Mouse (Mus musculus) megakaryocyte, embryonic 14.5 days (primary cell): ENCODE results near the gene Cyp8b1. TPM values are rescaled to one million over a fixed set of nuclear protein-coding genes. Genes with fewer than 3 reads are reported as not detected.

Source experiments
- H3K27me3 ChIP-seq: replicated peaks from 2 replicates; pipeline ENCODE3; 2012; ENCODE audit warnings: inconsistent platforms
- H3K36me3 ChIP-seq: replicated peaks from 2 replicates; pipeline ENCODE3; 2012; ENCODE audit warnings: low read length, inconsistent platforms, mixed read lengths
- H3K4me1 ChIP-seq: 2 replicates; pipeline ENCODE4 v1.6.1; 2012; ENCODE audit warnings: inconsistent platforms
- H3K4me3 ChIP-seq: replicated peaks from 2 replicates; pipeline ENCODE3; 2012; ENCODE audit warnings: moderate library complexity, mild to moderate bottlenecking, inconsistent platforms
- H3K9me3 ChIP-seq: 2 replicates; pipeline ENCODE4 v1.6.1; 2012; ENCODE audit warnings: inconsistent platforms
- FLI1 ChIP-seq: IDR thresholded peaks from 2 replicates; pipeline ENCODE4 v1.6.1; 2012; ENCODE audit warnings: low read length, inconsistent platforms, mixed read lengths
- GATA1 ChIP-seq: IDR thresholded peaks from 3 replicates; pipeline ENCODE4 v1.6.1; 2012; ENCODE audit warnings: mixed read lengths, low read length, inconsistent platforms, borderline replicate concordance
- polyA plus RNA-seq: library from polyadenylated mRNA; stranded (reverse); fragments of >175 nt; gene quantifications from 2 replicates; pipeline ENCODE4 v1.2.3, GENCODE M21; 2012; ENCODE audit warnings: low replicate concordance; ENCODE audit not compliant: insufficient read depth

Gene Cyp8b1
- polyA plus RNA-seq, 1 experiment: not detected

DNA sequence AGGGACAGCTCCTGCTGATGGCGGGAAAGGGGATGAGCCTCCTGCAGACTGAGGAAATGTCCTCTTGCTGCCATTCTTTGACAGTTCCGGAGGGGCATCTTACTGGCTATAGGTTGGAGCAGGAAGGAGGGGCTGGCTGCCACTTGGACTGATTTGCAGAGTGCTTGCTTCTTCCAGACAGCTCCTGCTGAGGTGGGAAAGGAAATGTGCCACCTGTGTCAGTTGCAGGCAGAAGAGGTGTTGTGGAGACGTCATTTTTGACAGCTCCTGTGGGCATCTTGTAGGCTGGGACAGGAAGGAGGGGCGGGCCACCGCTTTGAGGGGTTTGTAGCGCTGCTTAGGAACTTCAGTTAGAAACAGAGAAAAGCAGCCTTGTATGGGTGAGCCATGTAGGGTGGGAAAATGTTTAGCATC is 21.4 kb upstream of the Cyp8b1 start:
- Histone ChIP-seq H3K4me1 (peaks cover 29% of the 10 kb centered on the region), H3K9me3 (peaks cover 2% of the 10 kb centered on the region; the same call in 1 of the 2 replicates), H3K36me3 (no peaks in the 10 kb centered on the region), H3K4me3 (peak overlapping the region; percentile 90), H3K27me3 (peaks cover 32% of the 10 kb centered on the region)
- no peak for TF ChIP-seq FLI1
- no peak for TF ChIP-seq GATA1

DNA sequence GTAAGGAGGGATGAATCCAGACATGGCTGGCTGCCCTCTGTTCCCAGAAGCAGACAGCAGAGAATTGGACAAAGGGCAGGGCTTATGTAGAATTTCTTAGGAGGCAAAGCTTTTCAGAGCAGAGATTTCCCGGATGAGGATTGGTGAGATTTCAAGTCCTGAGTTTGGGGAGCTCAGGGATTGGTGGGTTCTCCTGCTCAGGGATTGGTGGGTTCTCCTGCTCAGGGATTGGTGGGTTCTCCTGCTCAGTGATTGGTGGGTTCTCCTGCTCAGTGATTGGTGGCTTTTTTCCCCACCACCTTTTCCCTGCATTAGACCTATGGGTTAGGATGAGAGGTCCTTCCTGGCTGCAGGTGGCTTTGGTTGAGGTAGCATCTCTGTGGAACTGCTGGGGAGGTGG is 20.8 kb upstream of the Cyp8b1 start:
- H3K36me3 ChIP-seq: no peaks in the 10 kb centered on the region
- no peak overlapping the region for H3K4me3 ChIP-seq
- H3K9me3 ChIP-seq: peaks cover 7% of the 10 kb centered on the region
- TF ChIP-seq FLI1 (no peak), GATA1 (no peak)
- H3K4me1 ChIP-seq: peaks cover 29% of the 10 kb centered on the region
- peaks cover 36% of the 10 kb centered on the region for H3K27me3 ChIP-seq

DNA sequence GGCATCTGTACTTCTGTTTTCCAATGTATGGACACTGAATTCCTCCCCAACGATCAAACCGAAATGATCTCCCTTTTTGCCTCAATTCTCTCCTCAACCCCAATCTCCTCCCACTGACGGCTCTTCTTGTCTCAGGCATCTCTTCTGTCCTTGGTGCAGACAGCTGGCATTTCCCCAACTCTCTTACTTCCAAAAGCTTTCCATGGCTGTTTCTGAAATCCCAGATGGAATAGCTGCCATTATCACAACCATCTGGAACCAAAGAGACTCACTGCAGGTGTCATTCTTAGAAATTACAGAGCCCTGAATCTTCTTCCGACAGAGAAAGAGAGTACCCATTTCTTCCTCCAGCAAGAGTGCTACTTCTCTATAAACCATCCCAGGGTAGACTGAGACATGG is 18.8 kb upstream of the Cyp8b1 start:
- Histone ChIP-seq H3K9me3 (peaks cover 9% of the 10 kb centered on the region), H3K36me3 (no peaks in the 10 kb centered on the region), H3K4me3 (no peak overlapping the region), H3K4me1 (peaks cover 29% of the 10 kb centered on the region), H3K27me3 (peaks cover 36% of the 10 kb centered on the region)
- TF ChIP-seq GATA1: no peak

DNA sequence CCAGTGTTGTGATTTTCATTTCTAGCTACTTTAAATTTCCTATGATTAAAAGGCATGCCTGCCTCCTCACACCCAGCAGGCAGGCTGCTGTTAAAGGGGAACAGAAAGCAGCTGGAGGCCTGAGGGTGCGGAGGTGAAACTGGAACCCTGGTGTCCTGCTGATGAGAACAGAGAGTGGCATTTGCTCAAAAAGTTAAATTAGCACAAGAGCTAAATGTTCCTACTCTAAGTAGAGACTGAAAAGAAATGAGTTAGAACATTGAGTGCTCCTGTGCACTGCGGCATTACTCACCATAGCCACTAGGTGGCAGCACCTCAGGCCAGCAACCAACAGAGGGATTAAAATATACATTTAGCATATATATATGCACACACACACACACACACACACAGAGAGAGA is 12.4 kb upstream of the Cyp8b1 start:
- TF ChIP-seq FLI1 (no peak), GATA1 (no peak)
- Histone ChIP-seq H3K4me1 (peaks cover 37% of the 10 kb centered on the region), H3K4me3 (no peak overlapping the region), H3K36me3 (no peaks in the 10 kb centered on the region), H3K9me3 (peaks cover 9% of the 10 kb centered on the region), H3K27me3 (peaks cover 34% of the 10 kb centered on the region)

DNA sequence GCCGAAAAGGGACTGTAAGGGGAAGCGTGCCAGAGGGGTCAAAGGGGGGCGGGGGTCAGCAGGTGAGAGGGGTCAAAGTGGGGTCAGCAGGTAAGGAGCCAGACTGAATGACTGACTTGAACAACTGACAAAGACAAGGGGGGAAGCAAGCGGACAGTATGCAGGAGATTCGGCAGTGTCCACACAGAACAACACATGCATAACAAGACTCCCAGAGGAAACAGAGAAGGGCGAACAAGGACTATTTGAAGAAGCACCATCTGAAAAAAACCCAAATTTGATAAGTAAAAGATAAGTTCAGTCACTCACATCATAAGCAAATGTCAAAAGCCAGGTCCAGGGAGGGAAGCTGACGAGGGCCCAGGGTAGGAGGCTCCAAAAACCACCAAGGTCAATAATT is 11.6 kb upstream of the Cyp8b1 start:
- H3K36me3 ChIP-seq: no peaks in the 10 kb centered on the region
- peaks cover 29% of the 10 kb centered on the region for H3K4me1 ChIP-seq
- peaks cover 9% of the 10 kb centered on the region for H3K9me3 ChIP-seq
- H3K27me3 ChIP-seq: peaks cover 35% of the 10 kb centered on the region
- TF ChIP-seq GATA1 (no peak), FLI1 (no peak)
- no peak overlapping the region for H3K4me3 ChIP-seq

DNA sequence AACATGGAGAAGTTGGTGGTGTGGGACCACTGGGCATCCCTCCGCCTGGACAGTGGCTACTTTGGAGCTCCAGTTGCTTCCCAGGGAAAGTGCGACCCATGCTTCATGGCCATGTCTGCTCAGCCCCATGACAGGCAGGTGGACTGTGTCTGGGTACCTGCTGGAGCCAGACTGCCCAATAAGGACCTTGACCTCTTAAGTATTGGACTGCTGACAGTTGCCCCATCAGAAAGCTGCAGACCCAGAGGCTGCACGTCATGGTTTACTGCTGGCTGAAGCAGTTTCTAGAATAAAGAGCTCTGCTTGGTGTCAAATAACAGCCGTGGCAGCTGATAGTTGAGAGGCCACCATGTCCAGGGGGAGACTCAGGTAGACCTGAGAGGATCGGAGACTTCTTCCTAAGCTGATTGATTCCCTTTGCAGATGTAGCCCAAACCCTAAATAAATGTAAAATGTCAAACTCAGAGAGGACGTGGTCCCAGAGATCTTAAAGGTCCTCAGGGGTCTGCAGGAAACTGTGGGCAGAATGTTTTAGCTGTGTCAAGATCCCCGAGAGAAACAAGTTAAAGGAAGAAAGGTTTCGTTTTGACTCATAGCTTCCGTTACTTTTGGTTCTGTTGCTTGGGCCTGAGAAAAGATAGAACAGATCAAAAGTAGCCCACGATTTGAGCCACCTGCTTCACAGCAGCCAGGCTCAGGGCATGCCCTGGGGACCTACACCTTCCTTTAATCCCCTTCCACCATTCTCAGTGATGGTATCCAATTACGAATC is 10.7 kb upstream of the Cyp8b1 start:
- H3K4me1 ChIP-seq: peaks cover 29% of the 10 kb centered on the region
- H3K9me3 ChIP-seq: peaks cover under 1% of the 10 kb centered on the region
- TF ChIP-seq FLI1: no peak
- no peak for TF ChIP-seq GATA1
- peak overlapping the region; percentile 28 for H3K4me3 ChIP-seq
- H3K27me3 ChIP-seq: peaks cover 32% of the 10 kb centered on the region
- H3K36me3 ChIP-seq: no peaks in the 10 kb centered on the region

DNA sequence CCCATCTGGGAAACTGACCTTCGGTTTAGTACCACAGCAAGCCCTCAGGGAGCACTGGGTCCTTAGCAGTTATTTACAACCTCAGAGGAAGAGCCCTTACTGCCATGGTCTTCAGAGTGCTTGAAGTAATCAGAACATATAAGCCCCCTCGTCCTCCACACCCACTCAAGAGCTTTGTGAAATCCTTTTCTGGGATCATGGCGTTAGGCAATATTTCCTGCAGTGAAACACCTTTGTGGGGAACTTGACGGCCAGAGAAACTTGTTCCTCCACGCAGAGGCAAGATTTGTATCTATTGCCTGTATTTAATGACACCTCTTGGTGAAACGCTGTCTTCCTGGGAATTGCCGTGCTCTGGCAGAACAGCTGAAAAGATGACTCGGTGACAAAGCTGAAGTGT is 9.9 kb upstream of the Cyp8b1 start:
- Histone ChIP-seq H3K27me3 (peaks cover 33% of the 10 kb centered on the region), H3K36me3 (no peaks in the 10 kb centered on the region), H3K4me3 (no peak overlapping the region), H3K4me1 (peaks cover 29% of the 10 kb centered on the region), H3K9me3 (peaks cover 8% of the 10 kb centered on the region)
- TF ChIP-seq GATA1 (no peak), FLI1 (no peak)

DNA sequence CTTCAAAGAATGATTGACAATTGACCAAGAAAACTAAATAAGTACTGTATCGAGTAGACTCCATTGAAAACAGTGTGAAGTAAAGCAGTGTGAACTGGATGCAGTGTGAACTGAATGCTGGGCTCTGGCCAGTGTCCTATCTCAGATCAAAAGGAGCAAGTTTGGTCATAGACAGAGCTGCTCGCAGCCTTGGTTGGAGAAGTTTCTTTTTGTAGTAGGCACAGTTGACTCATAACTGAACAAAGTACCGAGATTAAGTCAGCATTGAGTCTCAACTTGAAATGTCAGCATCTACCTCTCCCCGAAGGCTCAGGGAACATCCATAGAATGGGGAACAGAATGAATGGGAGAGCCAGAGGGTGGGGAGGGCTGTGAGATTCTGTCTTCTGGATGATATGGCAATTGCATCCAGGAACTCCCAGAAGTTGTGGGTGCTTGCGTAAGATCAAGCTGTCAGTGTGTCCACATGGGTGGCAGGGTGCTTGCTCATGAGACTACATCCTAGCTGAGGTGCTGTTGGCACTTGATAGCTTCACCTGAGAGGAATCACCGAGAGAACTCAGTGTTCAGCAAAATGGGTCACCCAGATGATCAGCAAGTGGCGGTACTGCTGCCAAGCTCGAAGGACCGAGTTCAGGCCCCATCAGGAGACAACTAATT is 8.9 kb upstream of the Cyp8b1 start:
- TF ChIP-seq FLI1: no peak
- no peak for TF ChIP-seq GATA1
- H3K4me3 ChIP-seq: no peak overlapping the region
- H3K36me3 ChIP-seq: no peaks in the 10 kb centered on the region
- peaks cover 8% of the 10 kb centered on the region for H3K9me3 ChIP-seq
- peaks cover 29% of the 10 kb centered on the region for H3K4me1 ChIP-seq
- H3K27me3 ChIP-seq: peaks cover 33% of the 10 kb centered on the region

DNA sequence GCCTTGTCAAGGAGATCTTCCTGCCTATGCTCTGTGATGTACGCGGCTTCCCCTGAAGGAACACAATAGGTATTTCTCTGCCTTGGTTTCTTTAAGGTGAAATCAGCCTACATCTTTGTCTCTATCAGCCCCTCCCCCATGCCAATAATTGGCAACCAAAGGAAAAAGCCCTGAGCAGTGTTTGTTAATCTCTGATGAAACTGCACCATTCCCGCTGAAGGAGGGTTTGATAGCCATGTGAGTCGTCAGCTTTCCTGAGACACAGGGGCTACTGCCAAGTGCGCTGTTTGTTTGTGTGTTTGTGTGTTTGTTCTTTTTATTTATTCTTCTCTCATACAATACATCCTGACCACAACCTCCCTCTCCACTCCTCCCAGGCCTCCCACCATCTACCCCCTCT is 7.8 kb upstream of the Cyp8b1 start:
- Histone ChIP-seq H3K4me1 (peaks cover 34% of the 10 kb centered on the region), H3K27me3 (peaks cover 37% of the 10 kb centered on the region), H3K4me3 (no peak overlapping the region), H3K36me3 (no peaks in the 10 kb centered on the region), H3K9me3 (peaks cover 8% of the 10 kb centered on the region)
- TF ChIP-seq GATA1 (no peak), FLI1 (no peak)

DNA sequence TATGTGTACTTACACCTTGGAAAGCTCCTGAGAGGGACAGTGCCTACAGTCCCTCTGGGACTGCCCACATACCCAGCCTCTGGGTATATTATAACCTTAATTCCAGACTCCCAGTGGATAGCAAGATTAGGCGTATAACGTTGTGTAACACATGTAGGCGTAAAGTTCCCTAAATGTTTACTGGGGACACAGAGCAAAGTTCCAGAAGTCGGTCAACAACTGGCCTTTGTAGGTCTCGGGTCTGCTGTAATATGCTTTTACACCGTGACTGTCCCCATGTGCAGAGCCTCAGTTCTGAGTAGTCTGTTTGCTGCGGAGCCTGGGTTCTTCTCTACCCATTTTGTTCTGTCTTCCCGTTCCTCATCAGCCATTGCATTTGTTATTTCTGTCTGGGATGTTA is 7.3 kb upstream of the Cyp8b1 start:
- peaks cover 8% of the 10 kb centered on the region for H3K9me3 ChIP-seq
- TF ChIP-seq GATA1 (no peak), FLI1 (no peak)
- H3K27me3 ChIP-seq: peaks cover 38% of the 10 kb centered on the region
- no peak overlapping the region for H3K4me3 ChIP-seq
- H3K4me1 ChIP-seq: peaks cover 35% of the 10 kb centered on the region
- H3K36me3 ChIP-seq: no peaks in the 10 kb centered on the region
